9 mouse cellular contexts compared by ENCODE assay signal in genomic region chr11:75134485-75135068, GRCm38 (mm10). TPM values are rescaled to one million over a fixed set of nuclear protein-coding genes. Genes with fewer than 3 reads are reported as not detected.
DNase-seq lines count a peak whose midpoint lies in the region; ATAC-seq and TF ChIP-seq lines count a peak whose summit lies in the region.
"Had no signal": no experiment of that assay in that cellular context is flagged by ENCODE, and none has a peak within 500 bp of the region (broad histone marks: within the 10 kb centered on the region; RNA-seq: fewer than 3 reads in every experiment).

No protein-coding gene starts in this region.

- H3K4me1 ChIP-seq in lung, embryonic 16.5 days (replicated peaks; ENCODE audit: control insufficient read depth, insufficient read depth, low read length): peaks cover 35% of the 10 kb centered on the region
- H3K4me1 ChIP-seq in hindbrain, postnatal 0 days (ENCODE audit: insufficient read depth, low read length): peaks cover 20% of the 10 kb centered on the region
- peaks cover 35% of the 10 kb centered on the region for H3K4me1 ChIP-seq in stomach, embryonic 15.5 days
- peaks cover 19% of the 10 kb centered on the region; the same call in 1 of the 2 replicates for H3K4me1 ChIP-seq in lung, postnatal 0 days (ENCODE audit: insufficient read depth, low read depth, low read length)

- peak; percentile 87 for DNase-seq in heart, adult 11 months
- no peak for DNase-seq in heart, postnatal 14 days
- no peak for DNase-seq in lung, postnatal 10 days
- no peak for DNase-seq in hindbrain, postnatal 0 days (ENCODE audit: low spot score)
- DNase-seq in lung, postnatal 0 days (ENCODE audit: low spot score): no peak
- DNase-seq in left cerebral cortex, adult 8-10 months (ENCODE audit: low spot score in 2 of 2): no peak

- H3K27ac ChIP-seq in lung, embryonic 16.5 days (ENCODE audit: low read length): peak overlapping the region; percentile 62; the same call in 1 of the 2 replicates
- H3K27ac ChIP-seq in hindbrain, postnatal 0 days: peak overlapping the region; percentile 62; the same call in 1 of the 2 replicates
- H3K27ac ChIP-seq in stomach, embryonic 15.5 days: peak overlapping the region; percentile 52; the same call in 1 of the 2 replicates
- no peak overlapping the region for H3K27ac ChIP-seq in lung, postnatal 0 days (ENCODE audit: low read length)

- no peak for TF ChIP-seq CTCF in hindbrain, postnatal 0 days (IDR thresholded peaks at IDR 0.05; ENCODE audit: low read depth)
- TF ChIP-seq CTCF in lung, postnatal 0 days (IDR thresholded peaks at IDR 0.05): no peak

- no peak overlapping the region for H3K9ac ChIP-seq in lung, embryonic 16.5 days (ENCODE audit: low read length)
- no peak overlapping the region for H3K9ac ChIP-seq in hindbrain, postnatal 0 days (replicated peaks; ENCODE audit: low read length)
- H3K9ac ChIP-seq in stomach, embryonic 15.5 days: no peak overlapping the region
- H3K9ac ChIP-seq in lung, postnatal 0 days (replicated peaks; ENCODE audit: low read depth): no peak overlapping the region

- TF ChIP-seq EP300 in lung, postnatal 0 days (IDR thresholded peaks at IDR 0.05): no peak

- intact Hi-C loops in heart, postnatal 14 days (cut with DNase I): loop anchor here (5.0 kb wide), 1 partner anchor 33 kb away; the partner anchor contains the start of gene Hic1

- no peaks in the 10 kb centered on the region for H3K36me3 ChIP-seq in lung, embryonic 16.5 days (ENCODE audit: control insufficient read depth, insufficient read depth, low read length)
- H3K36me3 ChIP-seq in hindbrain, postnatal 0 days (ENCODE audit: insufficient read depth, low read length): no peaks in the 10 kb centered on the region; the same call in 1 of the 2 replicates
- H3K36me3 ChIP-seq in stomach, embryonic 15.5 days: no peaks in the 10 kb centered on the region
- H3K36me3 ChIP-seq in lung, postnatal 0 days (ENCODE audit: insufficient read depth, low read length): no peaks in the 10 kb centered on the region

- H3K4me2 ChIP-seq in lung, embryonic 16.5 days (ENCODE audit: low read depth, low read length): no peak overlapping the region
- H3K4me2 ChIP-seq in hindbrain, postnatal 0 days (ENCODE audit: low read depth, low read length): no peak overlapping the region
- H3K4me2 ChIP-seq in stomach, embryonic 15.5 days: no peak overlapping the region
- no peak overlapping the region for H3K4me2 ChIP-seq in lung, postnatal 0 days (replicated peaks; ENCODE audit: low read depth, low read length)

- no peak overlapping the region for H3K4me3 ChIP-seq in lung, embryonic 16.5 days (ENCODE audit: low read length)
- H3K4me3 ChIP-seq in hindbrain, postnatal 0 days (ENCODE audit: low read length): no peak overlapping the region
- no peak overlapping the region for H3K4me3 ChIP-seq in stomach, embryonic 15.5 days (replicated peaks)
- no peak overlapping the region for H3K4me3 ChIP-seq in lung, postnatal 0 days (ENCODE audit: low read depth, low read length)
- H3K4me3 ChIP-seq: megakaryocyte, embryonic 14.5 days had no signal

- H3K9me3 ChIP-seq in lung, embryonic 16.5 days (ENCODE audit: control insufficient read depth, low read length): no peaks in the 10 kb centered on the region
- no peaks in the 10 kb centered on the region for H3K9me3 ChIP-seq in hindbrain, postnatal 0 days (ENCODE audit: low read length)
- H3K9me3 ChIP-seq in stomach, embryonic 15.5 days: no peaks in the 10 kb centered on the region
- no peaks in the 10 kb centered on the region for H3K9me3 ChIP-seq in lung, postnatal 0 days (ENCODE audit: low read length)
- H3K9me3 ChIP-seq: megakaryocyte, embryonic 14.5 days had no signal

- ATAC-seq in lung, embryonic 16.5 days (ENCODE audit: low read depth): no peak
- ATAC-seq in hindbrain, postnatal 0 days: no peak
- ATAC-seq in stomach, embryonic 15.5 days (ENCODE audit: insufficient read depth, low FRiP score, low read depth): no peak
- no peak for ATAC-seq in lung, postnatal 0 days

- WGBS in lung, embryonic 16.5 days: 53% methylated on average over 5 of the region's 5 CpGs
- WGBS in hindbrain, postnatal 0 days: 64% methylated on average over 5 of the region's 5 CpGs
- WGBS in stomach, embryonic 15.5 days: 70% methylated on average over 5 of the region's 5 CpGs
- WGBS in lung, postnatal 0 days: 62% methylated on average over 5 of the region's 5 CpGs

- H3K27me3 ChIP-seq in lung, embryonic 16.5 days (ENCODE audit: control insufficient read depth, insufficient read depth, low read depth, low read length): no peaks in the 10 kb centered on the region
- no peaks in the 10 kb centered on the region for H3K27me3 ChIP-seq in hindbrain, postnatal 0 days (ENCODE audit: insufficient read depth, low read length)
- no peaks in the 10 kb centered on the region for H3K27me3 ChIP-seq in stomach, embryonic 15.5 days (replicated peaks)
- no peaks in the 10 kb centered on the region for H3K27me3 ChIP-seq in lung, postnatal 0 days (replicated peaks; ENCODE audit: insufficient read depth, low read length)
- H3K27me3 ChIP-seq: megakaryocyte, embryonic 14.5 days had no signal

RNA-seq across cellular contexts. Expression of gene Hic1, which starts 34.7 kb away (rescaled TPM):
- total RNA-seq in heart, postnatal 14 days (2021): 10 to 100 TPM; 22.7 to 26.3 TPM
- polyA plus RNA-seq in lung, embryonic 16.5 days (2015; fragmentation: Nextera tagmentation; extraction: Ambion mirVana): 8.4 and 8.5 TPM in 2 replicates
- 8.5 and 12.9 TPM in 2 replicates for total RNA-seq in hindbrain, postnatal 0 days (2014; rRNA removed)
- 1.7 TPM in 2 replicates for polyA plus RNA-seq in hindbrain, postnatal 0 days (2015; fragmentation: Nextera tagmentation; extraction: Ambion mirVana)
- polyA plus RNA-seq in stomach, embryonic 15.5 days (2015; fragmentation: Nextera tagmentation; extraction: Ambion mirVana): 25.3 and 28.0 TPM in 2 replicates
- 9.9 and 13.4 TPM in 2 replicates for polyA plus RNA-seq in lung, postnatal 0 days (2015; fragmentation: Nextera tagmentation; extraction: Ambion mirVana)
- 1 to 10 TPM; 3.2 to 3.7 (median 3.4) TPM for total RNA-seq in left cerebral cortex, adult 8-10 months (2022)

RNA-seq across cellular contexts. Expression of gene Ovca2, which starts 44.1 kb away (rescaled TPM):
- 1 to 10 TPM; 7.1 TPM for total RNA-seq in heart, postnatal 14 days (2021)
- polyA plus RNA-seq in lung, embryonic 16.5 days (2015; fragmentation: Nextera tagmentation; extraction: Ambion mirVana): 24.0 and 24.2 TPM in 2 replicates
- 11.0 and 17.6 TPM in 2 replicates for total RNA-seq in hindbrain, postnatal 0 days (2014; rRNA removed)
- polyA plus RNA-seq in hindbrain, postnatal 0 days (2015; fragmentation: Nextera tagmentation; extraction: Ambion mirVana): 11.7 and 15.7 TPM in 2 replicates
- polyA plus RNA-seq in stomach, embryonic 15.5 days (2015; fragmentation: Nextera tagmentation; extraction: Ambion mirVana): 21.0 and 22.2 TPM in 2 replicates
- polyA plus RNA-seq in lung, postnatal 0 days (2015; fragmentation: Nextera tagmentation; extraction: Ambion mirVana): 19.7 and 22.0 TPM in 2 replicates
- total RNA-seq in left cerebral cortex, adult 8-10 months (2022): 10 to 100 TPM; 12.8 to 13.5 (median 13.2) TPM

RNA-seq across cellular contexts. Expression of gene Dph1, which starts 56.5 kb away (rescaled TPM):
- total RNA-seq in heart, postnatal 14 days (2021): 1 to 10 TPM; 9.9 TPM
- polyA plus RNA-seq in lung, embryonic 16.5 days (2015; fragmentation: Nextera tagmentation; extraction: Ambion mirVana): 17.1 and 17.9 TPM in 2 replicates
- 31.3 and 39.2 TPM in 2 replicates for total RNA-seq in hindbrain, postnatal 0 days (2014; rRNA removed)
- polyA plus RNA-seq in hindbrain, postnatal 0 days (2015; fragmentation: Nextera tagmentation; extraction: Ambion mirVana): 13.5 and 13.6 TPM in 2 replicates
- polyA plus RNA-seq in stomach, embryonic 15.5 days (2015; fragmentation: Nextera tagmentation; extraction: Ambion mirVana): 18.4 and 21.3 TPM in 2 replicates
- 11.3 and 14.8 TPM in 2 replicates for polyA plus RNA-seq in lung, postnatal 0 days (2015; fragmentation: Nextera tagmentation; extraction: Ambion mirVana)
- total RNA-seq in left cerebral cortex, adult 8-10 months (2022): 10 to 100 TPM; 22.7 to 28.7 (median 27.0) TPM

RNA-seq across cellular contexts. Expression of gene Rtn4rl1, which starts 59.0 kb away (rescaled TPM):
- 10 to 100 TPM; 10.6 to 13.2 TPM for total RNA-seq in heart, postnatal 14 days (2021)
- 2.0 and 2.9 TPM in 2 replicates for polyA plus RNA-seq in lung, embryonic 16.5 days (2015; fragmentation: Nextera tagmentation; extraction: Ambion mirVana)
- total RNA-seq in hindbrain, postnatal 0 days (2014; rRNA removed): 13.0 and 13.4 TPM in 2 replicates
- polyA plus RNA-seq in hindbrain, postnatal 0 days (2015; fragmentation: Nextera tagmentation; extraction: Ambion mirVana): 9.9 and 10.7 TPM in 2 replicates
- polyA plus RNA-seq in stomach, embryonic 15.5 days (2015; fragmentation: Nextera tagmentation; extraction: Ambion mirVana): 2.2 and 2.3 TPM in 2 replicates
- polyA plus RNA-seq in lung, postnatal 0 days (2015; fragmentation: Nextera tagmentation; extraction: Ambion mirVana): 3.6 and 4.3 TPM in 2 replicates
- total RNA-seq in left cerebral cortex, adult 8-10 months (2022): 10 to 100 TPM; 67.2 to 72.6 (median 67.9) TPM
